Mouse (Mus musculus) lung, postnatal 25 days (tissue): ENCODE results near the gene Gm11397.
"Not testable (repeated sequence)": the region's sequence is repeated elsewhere in the genome, so short reads cannot be mapped to it uniquely, and the experiment has no call there.

ENCODE experiments used
- DNase-seq: peaks from one replicate; pipeline ENCODE4 v3.0.0; 2022; ENCODE audit warnings: low spot score

The Gm11397 gene

DNA sequence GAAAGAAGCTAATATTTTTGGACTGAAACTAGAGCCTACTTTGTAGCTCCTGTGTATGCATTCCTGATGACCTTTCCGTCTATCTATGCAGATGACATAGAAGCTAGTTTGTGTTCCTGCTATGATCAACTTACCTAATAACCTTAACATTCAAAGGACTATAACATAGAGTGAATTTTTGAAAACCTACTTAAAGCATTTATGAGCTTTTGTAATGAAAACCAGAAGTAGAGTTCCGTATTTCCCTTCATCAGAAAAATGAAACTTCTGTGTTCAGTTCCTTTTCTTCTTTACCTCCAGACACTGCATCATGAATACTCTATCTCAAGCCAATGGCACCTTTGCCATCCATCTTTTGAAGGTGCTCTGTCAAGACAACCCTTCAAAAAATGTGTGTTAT lies at the start of gene Gm11397:
TSS of gene Gm11397 (plus strand) at position 301 of the 400 bp plus-strand sequence.
- DNase-seq: not testable (repeated sequence)

GRCm38 (mm10) chr13:33356666-33357065 lies 38.9 kb upstream of the Gm11397 start:
- DNase-seq: not testable (repeated sequence)

DNA sequence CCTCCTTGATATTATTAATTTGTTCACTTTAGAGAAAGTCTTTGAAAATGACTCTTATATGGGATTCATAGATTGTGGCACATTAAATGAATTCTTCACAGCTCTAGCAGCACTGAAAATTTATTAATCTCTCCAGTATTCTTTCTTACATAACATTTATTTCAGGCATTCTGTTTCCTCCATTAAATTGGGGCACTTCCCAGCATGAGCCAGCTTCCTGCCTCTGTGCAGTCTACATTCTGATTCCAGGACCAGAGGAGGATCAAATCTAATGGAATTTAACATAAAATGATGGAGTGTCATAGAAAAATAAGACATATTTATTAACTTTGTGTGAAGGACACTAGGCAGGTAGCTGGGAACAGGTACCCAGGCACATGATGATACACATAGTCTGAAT lies 37.2 kb downstream of the Gm11397 start:
- DNase-seq: not testable (repeated sequence)
